9 mouse cellular contexts compared by ENCODE assay signal in genomic region chr7:43680960-43681359, GRCm38 (mm10). TPM values are rescaled to one million over a fixed set of nuclear protein-coding genes. Genes with fewer than 3 reads are reported as not detected.
A peak's percentile ranks its signal among the peaks of the same experiment; 100 is the strongest.
DNase-seq lines count a peak whose midpoint lies in the region; ATAC-seq and TF ChIP-seq lines count a peak whose summit lies in the region.
"Had no signal": no experiment of that assay in that cellular context is flagged by ENCODE, and none has a peak within 500 bp of the region (broad histone marks: within the 10 kb centered on the region; RNA-seq: fewer than 3 reads in every experiment).

No protein-coding gene starts in this region.

- intact Hi-C loops in heart, postnatal 36 days (cut with DNase I): loop anchor here (1.0 to 5.0 kb wide), 3 partner anchors 66 to 101 kb away; no protein-coding TSS in a partner anchor

- DNase-seq in cerebellum, adult 11-12 months: peak; percentile 21
- no peak for DNase-seq in cerebellum, adult 8-10 months
- peak; percentile 40 for DNase-seq in G1E (ENCODE audit: low spot score)
- DNase-seq in cerebellum, postnatal 25 days: peak; percentile 39 to 66
- peak; percentile 67 to 71 for DNase-seq in heart, postnatal 36 days
- peak; percentile 61 for DNase-seq in layer of hippocampus, adult 9-11 months
- DNase-seq in right cerebral cortex, postnatal 10 days (ENCODE audit: low spot score in 2 of 2): peak; percentile 73 to 83

- ATAC-seq in G1E (ENCODE audit: extremely low read depth, insufficient number of reproducible peaks, low FRiP score, poor library complexity, severe bottlenecking): no peak
- ATAC-seq in megakaryocyte progenitor cell, adult 5-6 weeks (replicated peaks; ENCODE audit: poor library complexity): peak; percentile 82

- peak; percentile 67 for TF ChIP-seq CTCF in G1E (IDR thresholded peaks at IDR 0.05; ENCODE audit: low read depth, low read length)

- H3K4me1 ChIP-seq in G1E (ENCODE audit: insufficient read depth, low read depth, low read length): no peaks in the 10 kb centered on the region

- no peak overlapping the region for H3K4me3 ChIP-seq in G1E (ENCODE audit: low read depth, low read length)

- 0 out of 2 replicates have a peak, but pooled peaks cover 5% of the 10 kb centered on the region for H3K9me3 ChIP-seq in G1E (replicated peaks)

- H3K36me3 ChIP-seq in G1E (replicated peaks): peaks cover 26% of the 10 kb centered on the region

- peaks cover 2% of the 10 kb centered on the region; the same call in 1 of the 2 replicates for H3K27me3 ChIP-seq in G1E (ENCODE audit: insufficient read depth, low read length)

RNA-seq across cellular contexts. Expression of gene Ctu1, which starts 9.1 kb away (rescaled TPM):
- total RNA-seq in G1E (2014; fragmentation: Nextera tagmentation) (2.5 and 2.7 TPM in 2 replicates), G1E (2017) (6.5 and 8.6 TPM in 2 replicates)
- polyA plus RNA-seq in G1E (2012): 14.9 and 20.9 TPM in 2 replicates
- 1 to 10 TPM; 3.4 to 3.5 TPM for total RNA-seq in heart, postnatal 36 days (2021)
- 7.1 and 7.5 TPM in 2 replicates for total RNA-seq in megakaryocyte progenitor cell, adult 5-6 weeks (2015)
- total RNA-seq in megakaryocyte progenitor cell, adult 5-6 weeks (2017): 5.4 and 6.1 TPM in 2 replicates

RNA-seq across cellular contexts. Expression of gene Klk14, which starts 9.3 kb away (rescaled TPM):
- total RNA-seq in G1E (2014; fragmentation: Nextera tagmentation) (not detected in 2 replicates), G1E (2017) (not detected in 2 replicates)
- not detected in 2 replicates for polyA plus RNA-seq in G1E (2012)
- total RNA-seq in heart, postnatal 36 days (2021): under 1 TPM; 0.22 to 0.31 TPM
- not detected in 2 replicates for total RNA-seq in megakaryocyte progenitor cell, adult 5-6 weeks (2015)
- not detected in 2 replicates for total RNA-seq in megakaryocyte progenitor cell, adult 5-6 weeks (2017)
- total RNA-seq: left cerebral cortex, adult 8-10 months had no signal

RNA-seq across cellular contexts. Expression of gene Siglece, which starts 21.0 kb away (rescaled TPM):
- total RNA-seq in G1E (2014; fragmentation: Nextera tagmentation) (1.2 TPM in 1 of 2 replicates, not detected in the other), G1E (2017) (0.05 TPM in 1 of 2 replicates, not detected in the other)
- polyA plus RNA-seq in G1E (2012): not detected in 2 replicates
- total RNA-seq in heart, postnatal 36 days (2021): 1 to 10 TPM in 1 of 2 experiments, under 1 TPM in 1; 0.94 to 1.3 TPM
- 7.2 and 13.1 TPM in 2 replicates for total RNA-seq in megakaryocyte progenitor cell, adult 5-6 weeks (2015)
- 7.2 and 8.9 TPM in 2 replicates for total RNA-seq in megakaryocyte progenitor cell, adult 5-6 weeks (2017)

RNA-seq across cellular contexts. Expression of gene Klk13, which starts 31.4 kb away (rescaled TPM):
- total RNA-seq in G1E (2014; fragmentation: Nextera tagmentation) (not detected in 2 replicates), G1E (2017) (0.27 TPM in 1 of 2 replicates, not detected in the other)
- not detected in 2 replicates for polyA plus RNA-seq in G1E (2012)
- not detected for total RNA-seq in heart, postnatal 36 days (2021)
- total RNA-seq in megakaryocyte progenitor cell, adult 5-6 weeks (2015): not detected in 2 replicates
- not detected in 2 replicates for total RNA-seq in megakaryocyte progenitor cell, adult 5-6 weeks (2017)
- total RNA-seq: left cerebral cortex, adult 8-10 months had no signal

RNA-seq across cellular contexts. Expression of gene Ceacam18, which starts 46.5 kb away (rescaled TPM):
- not detected in 2 replicates for total RNA-seq in G1E (2014; fragmentation: Nextera tagmentation)
- total RNA-seq in G1E (2017): 0.16 and 0.29 TPM in 2 replicates
- not detected in 2 replicates for polyA plus RNA-seq in G1E (2012)
- total RNA-seq in heart, postnatal 36 days (2021): not detected
- not detected in 2 replicates for total RNA-seq in megakaryocyte progenitor cell, adult 5-6 weeks (2015)
- not detected in 2 replicates for total RNA-seq in megakaryocyte progenitor cell, adult 5-6 weeks (2017)
- total RNA-seq: left cerebral cortex, adult 8-10 months had no signal
